Mouse (Mus musculus) E14TG2a.4 (cell line): Measurements from ENCODE around the gene Myof.

ENCODE experiments used
- CTCF ChIP-seq: conservative IDR thresholded peaks from 2 replicates; pipeline ENCODE4 v1.5.1; 2014; ENCODE audit warnings: low read length
- NANOG ChIP-seq: IDR thresholded peaks from 2 replicates; pipeline ENCODE4 v1.6.1; 2014; ENCODE audit warnings: borderline replicate concordance, low read length, mixed read lengths

- TF ChIP-seq CTCF (no peak), NANOG (no peak)
Observed at GRCm38 (mm10) chr19:37934640-37935039, 108.7 kb downstream of the Myof start.
